18 mouse cellular contexts compared by ENCODE assay signal in the genomic region with DNA sequence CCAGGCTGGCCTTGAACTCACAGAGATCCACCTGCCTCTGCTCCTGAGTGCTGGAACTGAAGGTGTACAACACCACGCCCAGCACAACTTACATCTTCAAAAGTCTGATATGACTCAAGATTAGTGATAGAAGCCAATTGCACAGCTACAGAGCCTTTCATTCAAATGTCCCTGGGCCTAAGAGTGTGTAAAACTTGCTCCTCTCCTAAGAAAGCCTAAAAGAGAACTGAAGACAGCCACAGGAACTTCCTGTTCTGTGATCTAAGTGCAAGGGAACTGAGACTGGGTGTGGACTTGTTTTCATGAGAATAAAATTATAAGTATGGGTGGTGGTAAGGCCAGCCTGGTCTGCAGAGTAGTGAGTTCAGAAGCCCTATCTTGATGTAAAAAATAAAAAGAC. TPM values are rescaled to one million over a fixed set of nuclear protein-coding genes. Genes with fewer than 3 reads are reported as not detected.
A peak's percentile ranks its signal among the peaks of the same experiment; 100 is the strongest.
DNase-seq lines count a peak whose midpoint lies in the region; ATAC-seq and TF ChIP-seq lines count a peak whose summit lies in the region.
"Had no signal": no experiment of that assay in that cellular context is flagged by ENCODE, and none has a peak within 500 bp of the region (broad histone marks: within the 10 kb centered on the region; RNA-seq: fewer than 3 reads in every experiment).

No protein-coding gene starts in this region.

- ATAC-seq in granulocyte monocyte progenitor cell, adult 5-6 weeks (replicated peaks; ENCODE audit: poor library complexity, severe bottlenecking), result peak; percentile 66
- no peak for ATAC-seq in forebrain, embryonic 11.5 days (replicated peaks; ENCODE audit: low FRiP score)
- ATAC-seq in forebrain, embryonic 14.5 days, result no peak
- ATAC-seq: Patski had no signal

- no peak overlapping the region for H3K4me2 ChIP-seq in forebrain, embryonic 11.5 days (ENCODE audit: low read depth, low read length, severe bottlenecking)
- no peak overlapping the region for H3K4me2 ChIP-seq in forebrain, embryonic 14.5 days (ENCODE audit: low read length)
- H3K4me2 ChIP-seq: hindbrain, embryonic 12.5 days; neural tube, embryonic 13.5 days had no signal

- H3K9me3 ChIP-seq in forebrain, embryonic 11.5 days (ENCODE audit: control insufficient read depth, low read length), result no peaks in the 10 kb centered on the region
- H3K9me3 ChIP-seq in forebrain, embryonic 14.5 days (replicated peaks; ENCODE audit: control insufficient read depth, low read length), result no peaks in the 10 kb centered on the region
- H3K9me3 ChIP-seq: hindbrain, embryonic 12.5 days; neural tube, embryonic 13.5 days had no signal

- no peak for TF ChIP-seq CTCF in kidney, adult 2 months (conservative IDR thresholded peaks at IDR 0.05; ENCODE audit: insufficient read depth, insufficient read length, low read depth, low read length)

- no peak overlapping the region for H3K9ac ChIP-seq in forebrain, embryonic 11.5 days (ENCODE audit: low read length)
- H3K9ac ChIP-seq in forebrain, embryonic 14.5 days (ENCODE audit: low read length), result no peak overlapping the region
- H3K9ac ChIP-seq: hindbrain, embryonic 12.5 days; neural tube, embryonic 13.5 days had no signal

- 0 out of 2 replicates have a peak, but pooled peaks cover 2% of the 10 kb centered on the region for H3K4me1 ChIP-seq in kidney, adult 2 months (ENCODE audit: control insufficient read depth, insufficient read depth, low read length)
- peaks cover 9% of the 10 kb centered on the region for H3K4me1 ChIP-seq in forebrain, embryonic 11.5 days (replicated peaks; ENCODE audit: control insufficient read depth, insufficient read depth, low read length)
- H3K4me1 ChIP-seq in forebrain, embryonic 14.5 days (ENCODE audit: control insufficient read depth, insufficient read depth, low read length), result peaks cover 12% of the 10 kb centered on the region

- 97% methylated on average over 1 of the region's 1 CpGs for WGBS in kidney, adult 2 months
- WGBS in forebrain, embryonic 11.5 days, result 84% methylated on average over 1 of the region's 1 CpGs
- WGBS in forebrain, embryonic 14.5 days, result 90% methylated on average over 1 of the region's 1 CpGs

- DNase-seq in kidney, adult 2 months, result peak; percentile 16
- DNase-seq in kidney, adult 9 months, result no peak
- DNase-seq in thymus, postnatal 14 days, result peak; percentile 37
- DNase-seq in thymus, postnatal 25 days, result no peak
- no peak for DNase-seq in forebrain, embryonic 11.5 days (ENCODE audit: low spot score)
- DNase-seq in neural tube, embryonic 10.5 days (ENCODE audit: extremely low spot score, low spot score), result no peak
- DNase-seq in forebrain, embryonic 14.5 days (ENCODE audit: low spot score), result no peak
- DNase-seq: cerebellum, adult 9-10 months; embryo, embryonic 11 days; gastrocnemius, postnatal 14 days; kidney, adult 11 months; liver; lung, postnatal 10 days; midbrain, embryonic 14.5 days had no signal

- no peak overlapping the region for H3K4me3 ChIP-seq in kidney, adult 2 months (ENCODE audit: insufficient read depth, low read depth, low read length)
- no peak overlapping the region for H3K4me3 ChIP-seq in forebrain, embryonic 11.5 days (ENCODE audit: low read depth, low read length)
- no peak overlapping the region for H3K4me3 ChIP-seq in forebrain, embryonic 14.5 days (ENCODE audit: low read depth, low read length)
- H3K4me3 ChIP-seq: hindbrain, embryonic 12.5 days; neural tube, embryonic 13.5 days had no signal

- H3K36me3 ChIP-seq in kidney, adult 2 months (ENCODE audit: control insufficient read depth, insufficient read depth, low read length), result no peaks in the 10 kb centered on the region
- no peaks in the 10 kb centered on the region for H3K36me3 ChIP-seq in forebrain, embryonic 11.5 days (ENCODE audit: control insufficient read depth, insufficient read depth, low read length)
- no peaks in the 10 kb centered on the region for H3K36me3 ChIP-seq in forebrain, embryonic 14.5 days (ENCODE audit: control insufficient read depth, insufficient read depth, low read length)
- H3K36me3 ChIP-seq: hindbrain, embryonic 12.5 days; neural tube, embryonic 13.5 days had no signal

- no peaks in the 10 kb centered on the region for H3K27me3 ChIP-seq in kidney, adult 2 months (replicated peaks; ENCODE audit: control insufficient read depth, insufficient read depth, low read length)
- no peaks in the 10 kb centered on the region for H3K27me3 ChIP-seq in forebrain, embryonic 11.5 days (ENCODE audit: control insufficient read depth, insufficient read depth, low read length)
- H3K27me3 ChIP-seq in forebrain, embryonic 14.5 days (replicated peaks; ENCODE audit: control insufficient read depth, insufficient read depth, low read length), result no peaks in the 10 kb centered on the region
- H3K27me3 ChIP-seq: Patski had no signal

- TF ChIP-seq POLR2A in kidney, adult 2 months (IDR thresholded peaks at IDR 0.05; ENCODE audit: low read depth, low read length), result no peak

- H3K27ac ChIP-seq in kidney, adult 2 months (ENCODE audit: insufficient read depth, low read depth, low read length), result no peak overlapping the region
- no peak overlapping the region for H3K27ac ChIP-seq in forebrain, embryonic 11.5 days (ENCODE audit: low read depth, low read length)
- no peak overlapping the region for H3K27ac ChIP-seq in forebrain, embryonic 14.5 days (ENCODE audit: low read depth, low read length)
- H3K27ac ChIP-seq: hindbrain, embryonic 12.5 days; neural tube, embryonic 13.5 days had no signal

RNA-seq across cellular contexts. Expression of a gene that starts 52.5 kb away (rescaled TPM):
- polyA plus RNA-seq in kidney, adult 2 months (2012; rRNA removed), result 2.3 and 2.8 TPM in 2 replicates
- 8.2 and 12.2 TPM in 2 replicates for total RNA-seq in granulocyte monocyte progenitor cell, adult 5-6 weeks (2014; fragmentation: Nextera tagmentation)
- 9.9 and 11.0 TPM in 2 replicates for total RNA-seq in granulocyte monocyte progenitor cell, adult 5-6 weeks (2017)
- polyA plus RNA-seq in forebrain, embryonic 11.5 days (2014; fragmentation: Nextera tagmentation; extraction: Ambion mirVana), result 14.4 and 16.3 TPM in 2 replicates
- polyA plus RNA-seq in forebrain, embryonic 14.5 days (2014; fragmentation: Nextera tagmentation; extraction: Ambion mirVana), result 4.7 and 5.9 TPM in 2 replicates

Comparison
In these comparisons a context has a peak if more than half of its experiments do, and no peak if none do; other contexts are left out.
1. DNase-seq: peak in kidney, adult 2 months (single experiment) and thymus, postnatal 14 days (single experiment); none in kidney, adult 9 months (single experiment), thymus, postnatal 25 days (single experiment), forebrain, embryonic 11.5 days (single experiment), neural tube, embryonic 10.5 days (single experiment) and forebrain, embryonic 14.5 days (single experiment).